Mouse (Mus musculus): Measurements from ENCODE around the gene Btla.
A peak's percentile ranks its signal among the peaks of the same experiment; 100 is the strongest.

Btla gene

GRCm38 (mm10) chr16:45223648-45224388 is at the start of gene Btla:
Btla (plus strand) TSS chr16:45224315.
- DNase-seq (ENCODE audit: low read depth), result peak; percentile 86

- no peak for DNase-seq (ENCODE audit: low read depth)
These were observed 45.6 kb upstream of the Btla start for GRCm38 (mm10) chr16:45178552-45178951.

GRCm38 (mm10) chr16:45181824-45182223 is 42.3 kb upstream of the Btla start:
- DNase-seq (ENCODE audit: low read depth), result peak; percentile 34

- DNase-seq (ENCODE audit: low read depth), result peak; percentile 86
These were observed 31.5 kb upstream of the Btla start for GRCm38 (mm10) chr16:45192613-45193012.

GRCm38 (mm10) chr16:45196816-45197215 is 27.3 kb upstream of the Btla start:
- DNase-seq (ENCODE audit: low read depth), result peak; percentile 91

- no peak for DNase-seq (ENCODE audit: low read depth)
These were observed 22.7 kb upstream of the Btla start for GRCm38 (mm10) chr16:45201395-45201794.

GRCm38 (mm10) chr16:45204438-45204837 is 19.7 kb upstream of the Btla start:
- DNase-seq (ENCODE audit: low read depth), result peak; percentile 21

- no peak for DNase-seq (ENCODE audit: low read depth)
These were observed 19.1 kb upstream of the Btla start for GRCm38 (mm10) chr16:45204859-45205670.

- no peak for DNase-seq (ENCODE audit: low read depth)
These were observed 2.1 kb upstream of the Btla start for GRCm38 (mm10) chr16:45222016-45222415.

- DNase-seq (ENCODE audit: low read depth), result peak; percentile 70
These were observed 1.3 kb upstream of the Btla start for GRCm38 (mm10) chr16:45222771-45223170.

GRCm38 (mm10) chr16:45224431-45225008 is 405 bp downstream of the Btla start:
- peak; percentile 82 for DNase-seq (ENCODE audit: low read depth)

- DNase-seq (ENCODE audit: low read depth), result peak; percentile 61
These were observed 2.9 kb downstream of the Btla start for GRCm38 (mm10) chr16:45227002-45227401.

- DNase-seq (ENCODE audit: low read depth), result no peak
These were observed 7.2 kb downstream of the Btla start for GRCm38 (mm10) chr16:45231296-45231695.

GRCm38 (mm10) chr16:45233007-45233406 is 8.9 kb downstream of the Btla start:
- no peak for DNase-seq (ENCODE audit: low read depth)

- no peak for DNase-seq (ENCODE audit: low read depth)
These were observed 18.6 kb downstream of the Btla start for GRCm38 (mm10) chr16:45242700-45243099.

- no peak for DNase-seq (ENCODE audit: low read depth)
These were observed 20.9 kb downstream of the Btla start for GRCm38 (mm10) chr16:45244930-45245472.

GRCm38 (mm10) chr16:45249761-45250160 is 25.6 kb downstream of the Btla start:
- DNase-seq (ENCODE audit: low read depth), result no peak

- no peak for DNase-seq (ENCODE audit: low read depth)
These were observed 26.2 kb downstream of the Btla start for GRCm38 (mm10) chr16:45250317-45250716.

- DNase-seq (ENCODE audit: low read depth), result peak; percentile 87
These were observed 27.8 kb downstream of the Btla start for GRCm38 (mm10) chr16:45251773-45252413.

- no peak for DNase-seq (ENCODE audit: low read depth)
These were observed 31.2 kb downstream of the Btla start for GRCm38 (mm10) chr16:45255183-45255861.

GRCm38 (mm10) chr16:45256895-45257294 is 32.8 kb downstream of the Btla start:
- peak; percentile 36 for DNase-seq (ENCODE audit: low read depth)
